Mouse (Mus musculus): Measurements from ENCODE around the gene Wfdc15a.
"Not testable (repeated sequence)": the region's sequence is repeated elsewhere in the genome, so short reads cannot be mapped to it uniquely, and the experiment has no call there.

The Wfdc15a gene

GRCm38 (mm10) chr2:164199626-164200327 is at the start of gene Wfdc15a:
TSS of gene Wfdc15a (minus strand) at chr2:164200130.
- DNase-seq, result no peak

DNA sequence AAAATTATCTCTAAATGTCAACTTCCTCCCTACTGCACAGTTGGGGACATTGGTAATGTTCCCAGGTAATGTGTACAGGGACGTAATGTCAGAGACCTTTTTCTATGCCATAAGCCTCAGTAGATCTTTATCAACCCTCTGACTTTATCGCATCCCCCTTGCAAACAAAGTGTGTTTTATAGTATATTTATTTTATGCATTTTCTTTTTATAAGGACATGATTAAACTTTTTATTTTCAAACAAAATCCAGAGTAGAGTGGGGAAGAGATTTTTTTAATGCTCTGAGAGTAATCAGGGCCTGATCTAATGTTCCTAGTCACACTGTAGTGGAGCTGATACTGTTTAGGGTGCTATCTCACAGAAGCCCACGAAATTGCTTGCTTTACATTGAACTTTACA is 38.4 kb upstream of the Wfdc15a start, which contains the start of gene Svs2:
Gene Svs2, minus strand, starts transcription at position 101 of the 400 bp plus-strand sequence.
- no peak for DNase-seq

DNA sequence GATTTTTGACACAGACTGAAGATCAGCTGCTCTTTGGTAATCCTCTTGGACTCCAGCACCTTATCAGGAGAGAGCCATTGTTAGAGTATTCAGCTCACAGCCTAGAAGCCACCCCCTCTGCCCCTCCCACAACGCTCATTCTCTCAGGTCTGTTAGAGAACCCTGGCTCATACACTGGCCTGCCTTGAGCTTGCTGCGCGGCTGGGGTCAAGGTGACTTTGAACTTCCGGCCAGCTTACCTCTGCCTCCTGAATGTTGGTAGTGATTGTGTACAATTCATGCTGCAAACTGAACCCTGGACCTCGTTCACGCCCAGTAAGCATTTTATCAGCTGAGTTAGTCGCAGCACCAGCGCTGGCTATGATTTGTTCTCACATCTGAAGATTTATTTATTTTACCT is 32.7 kb upstream of the Wfdc15a start:
- no peak for DNase-seq

DNA sequence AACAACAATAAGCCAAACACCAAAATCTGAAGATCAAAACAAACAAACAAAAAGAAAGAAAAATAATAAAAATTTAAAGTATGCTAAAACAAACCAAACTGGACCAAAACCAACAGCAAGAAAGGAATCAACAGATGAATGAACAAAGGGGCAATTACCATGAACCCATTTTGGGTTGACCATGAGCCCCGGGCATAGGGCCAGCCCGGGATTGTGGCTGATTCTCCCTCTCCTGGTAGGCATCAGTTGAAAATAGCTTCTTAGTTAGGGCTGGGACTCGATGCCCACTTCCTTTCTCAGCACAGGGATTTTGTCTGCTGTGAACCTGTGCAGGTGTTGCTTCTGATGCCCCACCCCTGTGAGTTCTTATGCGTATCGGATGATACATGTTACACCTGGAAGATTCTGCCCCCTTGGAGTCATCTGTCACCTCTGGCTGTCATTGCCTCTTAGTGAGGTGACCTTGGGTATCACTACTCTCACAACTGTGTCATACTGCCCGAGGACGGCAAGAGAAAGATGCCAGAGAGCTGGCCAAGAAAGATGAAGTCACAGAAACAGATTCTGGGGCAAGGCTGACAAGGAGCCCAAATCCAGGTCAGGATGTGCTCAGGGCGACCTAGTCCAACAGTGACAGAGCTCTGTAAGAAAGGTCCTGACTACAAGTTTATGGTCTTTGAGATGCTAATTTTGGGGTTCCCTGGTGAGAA is 28.6 kb upstream of the Wfdc15a start:
- DNase-seq, result peak in 1 of 2 experiments; percentile 10

DNA sequence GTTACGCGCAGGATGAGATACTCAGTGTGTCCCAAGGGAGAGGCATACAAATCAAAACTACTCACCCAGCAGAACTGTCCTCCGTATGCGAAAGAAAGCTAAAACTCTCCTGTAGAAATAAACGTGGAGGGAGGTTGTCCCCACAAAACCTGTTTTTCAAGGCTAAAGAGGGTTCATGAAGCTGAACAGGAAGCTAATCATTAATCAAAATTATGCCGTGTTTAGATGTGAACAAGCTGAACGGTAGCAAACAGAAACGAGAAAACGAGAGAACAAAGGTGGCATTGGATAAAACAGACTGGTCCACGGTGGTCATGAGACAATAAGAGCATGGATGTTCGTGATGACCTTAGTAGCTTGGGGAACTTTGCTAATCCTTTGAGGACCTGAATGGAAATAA is 21.6 kb upstream of the Wfdc15a start, which contains the start of gene Wfdc15b:
Gene Wfdc15b, minus strand, starts transcription at position 139 of the 400 bp plus-strand sequence.
- DNase-seq, result no peak

DNA sequence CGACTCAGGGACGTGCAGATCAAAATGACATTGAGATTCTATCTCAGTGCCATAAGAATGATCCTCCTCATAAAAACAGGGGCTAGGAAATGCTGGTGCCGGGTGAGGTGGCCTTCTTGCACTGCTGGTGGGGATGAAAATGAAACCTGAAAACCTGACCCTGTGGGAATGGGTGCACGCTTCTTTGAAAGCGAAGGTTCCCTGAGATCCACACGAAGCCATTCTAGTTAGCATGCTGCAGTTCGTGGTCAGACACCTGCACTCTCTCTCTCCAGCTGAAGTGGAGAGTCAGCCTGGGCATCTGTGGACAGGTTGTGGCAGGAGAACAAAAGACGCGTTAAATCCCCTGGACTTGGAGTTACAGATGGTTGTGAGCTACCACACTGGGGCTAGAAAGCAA is 19.4 kb upstream of the Wfdc15a start:
- no peak for DNase-seq

DNA sequence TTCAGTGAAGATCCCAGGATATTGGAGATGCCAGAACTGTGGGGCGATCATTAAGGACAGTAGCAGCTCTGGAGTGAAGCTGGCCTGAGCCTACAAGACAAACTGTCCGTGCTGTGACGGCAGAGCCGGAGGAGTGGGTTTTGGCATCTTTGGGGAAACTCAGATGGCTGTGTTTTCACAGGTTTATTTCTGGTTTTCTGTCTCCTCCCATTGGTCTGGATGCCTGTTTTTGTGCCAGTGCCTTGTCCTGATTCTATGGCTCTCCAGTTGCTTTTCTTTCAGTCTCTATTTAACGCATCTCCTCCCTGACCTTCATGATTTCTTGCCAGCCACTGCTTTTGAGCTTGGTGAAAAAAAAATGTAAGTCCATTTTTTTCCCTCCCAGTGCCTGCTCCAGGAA is 12.8 kb upstream of the Wfdc15a start:
- DNase-seq, result no peak

DNA sequence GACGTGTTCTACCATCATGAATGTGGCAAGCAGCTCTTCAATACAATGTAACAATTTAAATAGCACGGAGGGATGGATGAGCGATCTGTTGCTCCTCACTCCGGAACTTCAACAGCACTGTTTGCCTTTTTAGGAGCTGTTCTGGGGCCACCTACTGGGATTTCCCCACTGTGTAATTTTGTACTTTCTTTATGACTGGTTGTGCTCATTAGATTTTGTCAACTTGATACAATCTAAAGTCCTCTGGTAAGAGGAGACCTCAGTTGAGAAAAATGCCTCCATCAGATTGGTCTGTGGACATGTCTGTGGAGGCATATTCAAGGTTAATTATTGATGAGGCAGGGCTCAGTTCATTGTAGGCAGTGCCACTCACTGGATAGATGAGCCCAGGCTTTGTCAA is 11.0 kb upstream of the Wfdc15a start:
- DNase-seq, result no peak

GRCm38 (mm10) chr2:164206676-164207075 is 6.7 kb upstream of the Wfdc15a start:
- DNase-seq, result peak; percentile 75 to 83

- not testable (repeated sequence) for DNase-seq
These were observed 6.1 kb upstream of the Wfdc15a start for GRCm38 (mm10) chr2:164206011-164206410.

- DNase-seq, result no peak
These were observed 3.3 kb downstream of the Wfdc15a start for GRCm38 (mm10) chr2:164196700-164196990.

GRCm38 (mm10) chr2:164195971-164196699 is 3.8 kb downstream of the Wfdc15a start:
- DNase-seq, result no peak

DNA sequence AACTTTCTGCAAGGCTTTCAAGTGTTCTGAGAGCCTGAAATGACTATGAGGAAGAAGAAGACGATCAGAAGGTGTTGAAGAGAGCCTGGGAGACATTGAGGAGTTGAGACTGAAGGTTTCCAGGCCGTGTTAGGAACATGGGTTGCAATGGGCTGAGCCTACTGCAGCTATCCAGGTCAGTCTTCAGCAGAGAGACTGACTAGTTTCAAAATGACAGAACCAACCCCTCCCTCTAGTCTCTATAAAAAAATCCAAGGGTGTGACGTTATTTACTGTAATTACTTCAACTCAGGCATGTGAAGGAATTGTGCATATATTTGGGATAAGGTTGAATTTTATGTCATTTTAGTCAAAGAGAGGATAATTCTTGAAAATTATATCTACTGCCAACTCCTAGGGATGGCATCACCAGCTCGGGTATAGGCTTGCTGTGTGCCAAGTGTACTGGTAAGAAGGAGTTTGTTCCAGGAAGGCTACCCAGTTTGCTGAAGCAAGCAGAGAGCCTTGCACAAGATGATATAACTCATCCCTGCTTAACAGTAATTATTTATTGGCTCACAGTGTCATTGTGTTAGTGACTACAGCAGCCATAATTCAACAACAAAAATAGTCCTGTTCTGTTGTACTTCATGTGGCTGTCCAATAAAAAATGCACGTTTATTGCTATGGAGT is 4.8 kb downstream of the Wfdc15a start:
- no peak for DNase-seq

GRCm38 (mm10) chr2:164192279-164192678 is 7.7 kb downstream of the Wfdc15a start:
- no peak for DNase-seq

- DNase-seq, result no peak
These were observed 9.4 kb downstream of the Wfdc15a start, which contains the start of gene Wfdc12 for GRCm38 (mm10) chr2:164190576-164190975. TSS of gene Wfdc12 (minus strand) at chr2:164190608.

GRCm38 (mm10) chr2:164188722-164189121 is 11.2 kb downstream of the Wfdc15a start:
- no peak for DNase-seq

GRCm38 (mm10) chr2:164184145-164184719 is 15.7 kb downstream of the Wfdc15a start:
- no peak for DNase-seq

- DNase-seq, result no peak
These were observed 16.6 kb downstream of the Wfdc15a start for GRCm38 (mm10) chr2:164183340-164183739.

GRCm38 (mm10) chr2:164182692-164183255 is 17.2 kb downstream of the Wfdc15a start, which contains the start of gene Wfdc5:
TSS of gene Wfdc5 (minus strand) at chr2:164182742.
- no peak for DNase-seq

- no peak for DNase-seq
These were observed 19.2 kb downstream of the Wfdc15a start for GRCm38 (mm10) chr2:164180770-164181169.

DNA sequence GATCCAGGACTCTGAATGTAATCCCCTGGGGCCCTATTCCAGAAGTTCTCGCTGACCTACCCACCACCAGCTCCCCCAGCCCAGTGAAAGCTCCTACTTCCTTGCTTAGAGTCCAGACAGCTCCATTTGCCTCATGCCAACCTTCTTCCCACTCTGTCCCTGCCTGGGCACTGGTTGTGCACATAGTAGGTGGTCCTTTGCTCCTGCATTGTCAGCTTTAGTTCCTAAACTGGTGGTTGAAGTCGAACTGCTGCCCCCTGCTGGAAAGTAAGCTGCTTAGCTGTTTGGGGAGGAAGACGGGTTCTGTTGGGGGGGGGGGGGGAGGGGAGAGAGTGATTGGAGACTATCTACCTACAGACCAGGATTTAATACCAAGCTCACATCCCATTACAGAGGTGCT is 19.8 kb downstream of the Wfdc15a start:
- peak; percentile 24 to 27 for DNase-seq

DNA sequence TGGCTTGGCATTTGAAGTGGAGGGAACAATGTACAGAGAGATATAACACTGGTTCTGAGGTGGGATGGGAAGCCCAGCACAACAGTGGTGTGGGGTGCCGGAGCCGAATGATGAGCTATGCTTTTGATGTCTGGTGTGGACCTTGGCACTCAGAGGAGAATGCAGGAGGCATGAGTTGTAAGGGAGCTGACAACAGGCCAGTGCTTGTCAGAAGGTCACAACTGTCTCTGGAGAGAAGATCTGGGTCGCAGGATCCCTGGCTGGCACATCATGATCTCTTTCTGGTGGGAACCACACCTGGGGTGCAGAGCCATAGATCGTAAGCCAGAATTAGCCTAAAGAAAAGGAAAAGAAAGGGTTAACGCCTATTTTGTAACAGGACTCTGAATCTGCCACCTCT is 22.1 kb downstream of the Wfdc15a start:
- DNase-seq, result no peak

Measured in cerebellum, adult 18-20 months (tissue).